ENCODE assay signal across 20 mouse cellular contexts in genomic region chr2:136896131-136896530, GRCm38 (mm10). TPM values are rescaled to one million over a fixed set of nuclear protein-coding genes. Genes with fewer than 3 reads are reported as not detected.
A peak's percentile ranks its signal among the peaks of the same experiment; 100 is the strongest.
DNase-seq lines count a peak whose midpoint lies in the region; ATAC-seq and TF ChIP-seq lines count a peak whose summit lies in the region.
"Had no signal": no experiment of that assay in that cellular context is flagged by ENCODE, and none has a peak within 500 bp of the region (broad histone marks: within the 10 kb centered on the region; RNA-seq: fewer than 3 reads in every experiment).

No protein-coding gene starts in this region.

- no peaks in the 10 kb centered on the region for H3K4me1 ChIP-seq in limb, embryonic 14.5 days (ENCODE audit: control insufficient read depth, insufficient read depth, low read length)
- H3K4me1 ChIP-seq in limb, embryonic 10.5 days = peaks cover 4% of the 10 kb centered on the region; the same call in 1 of the 2 replicates
- H3K4me1 ChIP-seq in midbrain, postnatal 0 days (ENCODE audit: insufficient read depth, low read length) = no peaks in the 10 kb centered on the region
- H3K4me1 ChIP-seq in midbrain, embryonic 13.5 days (replicated peaks) = peaks cover 14% of the 10 kb centered on the region

- DNase-seq in limb, embryonic 14.5 days (ENCODE audit: low spot score) = peak; percentile 23
- DNase-seq in limb, embryonic 10.5 days (ENCODE audit: low spot score) = no peak
- DNase-seq in midbrain, postnatal 0 days (ENCODE audit: low spot score) = peak; percentile 21
- DNase-seq in MN1 (ENCODE audit: low spot score) = peak; percentile 57
- peak; percentile 5 for DNase-seq in induced T-regulatory cell, adult 2 months (ENCODE audit: low read depth)
- no peak for DNase-seq in adrenal gland, postnatal 25 days
- no peak for DNase-seq in urinary bladder, adult 2 months (ENCODE audit: low spot score)
- DNase-seq: adrenal gland, postnatal 10 days; cerebellum, adult 18-20 months; cerebellum, adult 9-11 months; forebrain, postnatal 0 days; gastrocnemius, adult 2 months; gastrocnemius, postnatal 25 days; heart, adult 11 months; heart, postnatal 10 days; heart, postnatal 4 days had no signal

- H3K4me3 ChIP-seq in limb, embryonic 14.5 days (replicated peaks; ENCODE audit: low read length) = no peak overlapping the region
- no peak overlapping the region for H3K4me3 ChIP-seq in limb, embryonic 10.5 days
- H3K4me3 ChIP-seq in midbrain, postnatal 0 days (ENCODE audit: low read depth, low read length) = no peak overlapping the region
- H3K4me3 ChIP-seq in midbrain, embryonic 13.5 days (replicated peaks) = no peak overlapping the region
- H3K4me3 ChIP-seq: gastrocnemius, adult 2 months; heart, embryonic 10.5 days; hindbrain, embryonic 12.5 days had no signal

- no peak for TF ChIP-seq POLR2A in limb, embryonic 14.5 days (IDR thresholded peaks at IDR 0.05; ENCODE audit: borderline replicate concordance, extremely low read depth, insufficient read depth, insufficient read length)

- no peaks in the 10 kb centered on the region for H3K36me3 ChIP-seq in limb, embryonic 14.5 days (ENCODE audit: control insufficient read depth, insufficient read depth, low read length)
- H3K36me3 ChIP-seq in limb, embryonic 10.5 days = no peaks in the 10 kb centered on the region
- no peaks in the 10 kb centered on the region for H3K36me3 ChIP-seq in midbrain, postnatal 0 days (ENCODE audit: insufficient read depth, low read length)
- no peaks in the 10 kb centered on the region for H3K36me3 ChIP-seq in midbrain, embryonic 13.5 days
- H3K36me3 ChIP-seq: heart, embryonic 10.5 days; hindbrain, embryonic 12.5 days had no signal

- no peaks in the 10 kb centered on the region for H3K9me3 ChIP-seq in limb, embryonic 14.5 days (ENCODE audit: control insufficient read depth, low read length)
- no peaks in the 10 kb centered on the region for H3K9me3 ChIP-seq in limb, embryonic 10.5 days (replicated peaks)
- no peaks in the 10 kb centered on the region for H3K9me3 ChIP-seq in midbrain, postnatal 0 days (ENCODE audit: low read length)
- H3K9me3 ChIP-seq in midbrain, embryonic 13.5 days = no peaks in the 10 kb centered on the region
- H3K9me3 ChIP-seq: heart, embryonic 10.5 days; hindbrain, embryonic 12.5 days had no signal

- no peaks in the 10 kb centered on the region for H3K27me3 ChIP-seq in limb, embryonic 14.5 days (ENCODE audit: control insufficient read depth, insufficient read depth, low read length)
- no peaks in the 10 kb centered on the region for H3K27me3 ChIP-seq in limb, embryonic 10.5 days (ENCODE audit: low read depth, poor library complexity, severe bottlenecking)
- H3K27me3 ChIP-seq in midbrain, postnatal 0 days (ENCODE audit: insufficient read depth, low read length) = no peaks in the 10 kb centered on the region
- no peaks in the 10 kb centered on the region for H3K27me3 ChIP-seq in midbrain, embryonic 13.5 days
- H3K27me3 ChIP-seq: hindbrain, embryonic 12.5 days had no signal

- no peak overlapping the region for H3K4me2 ChIP-seq in limb, embryonic 14.5 days (replicated peaks; ENCODE audit: low read depth, low read length, severe bottlenecking)
- no peak overlapping the region for H3K4me2 ChIP-seq in midbrain, postnatal 0 days (ENCODE audit: low read depth, low read length, poor library complexity, severe bottlenecking)
- H3K4me2 ChIP-seq in midbrain, embryonic 13.5 days (replicated peaks) = no peak overlapping the region
- H3K4me2 ChIP-seq: hindbrain, embryonic 12.5 days had no signal

- no peak for ATAC-seq in limb, embryonic 14.5 days (ENCODE audit: low FRiP score, low read depth)
- no peak for ATAC-seq in midbrain, postnatal 0 days (ENCODE audit: low FRiP score)
- no peak for ATAC-seq in midbrain, embryonic 13.5 days
- ATAC-seq: forebrain, postnatal 0 days; hindbrain, embryonic 16.5 days had no signal

- no peak for TF ChIP-seq CTCF in midbrain, postnatal 0 days (IDR thresholded peaks at IDR 0.05)

- no peak overlapping the region for H3K27ac ChIP-seq in limb, embryonic 14.5 days (replicated peaks; ENCODE audit: low read depth, low read length)
- H3K27ac ChIP-seq in limb, embryonic 10.5 days = no peak overlapping the region
- H3K27ac ChIP-seq in midbrain, postnatal 0 days (ENCODE audit: low read depth, low read length) = no peak overlapping the region
- H3K27ac ChIP-seq in midbrain, embryonic 13.5 days = no peak overlapping the region
- H3K27ac ChIP-seq: gastrocnemius, adult 2 months; heart, embryonic 10.5 days; hindbrain, embryonic 12.5 days had no signal

- H3K9ac ChIP-seq in limb, embryonic 14.5 days (ENCODE audit: low read depth, low read length, severe bottlenecking) = no peak overlapping the region
- no peak overlapping the region for H3K9ac ChIP-seq in midbrain, postnatal 0 days (replicated peaks; ENCODE audit: low read length, poor library complexity, severe bottlenecking)
- H3K9ac ChIP-seq in midbrain, embryonic 13.5 days (replicated peaks) = no peak overlapping the region
- H3K9ac ChIP-seq: forebrain, postnatal 0 days; hindbrain, embryonic 12.5 days had no signal

- WGBS in limb, embryonic 14.5 days = 79% methylated on average over 2 of the region's 2 CpGs
- 90% methylated on average over 2 of the region's 2 CpGs for WGBS in limb, embryonic 10.5 days
- WGBS in midbrain, postnatal 0 days = 89% methylated on average over 2 of the region's 2 CpGs
- WGBS in midbrain, embryonic 13.5 days = 86% methylated on average over 2 of the region's 2 CpGs

RNA-seq across cellular contexts. Expression of gene AL731706.1, which starts 4.9 kb away (rescaled TPM):
- polyA plus RNA-seq in limb, embryonic 14.5 days (2012; rRNA removed) = 14.4 and 17.4 TPM in 2 replicates
- polyA plus RNA-seq in limb, embryonic 14.5 days (2014; fragmentation: Nextera tagmentation; extraction: Ambion mirVana) = 33.3 and 37.8 TPM in 2 replicates
- 18.9 and 21.7 TPM in 2 replicates for polyA plus RNA-seq in limb, embryonic 10.5 days (2016; fragmentation: Nextera tagmentation; extraction: Ambion mirVana)
- total RNA-seq in midbrain, postnatal 0 days (2014; rRNA removed) = 3.3 TPM in 1 of 2 replicates, not detected in the other
- polyA plus RNA-seq in midbrain, postnatal 0 days (2015; fragmentation: Nextera tagmentation; extraction: Ambion mirVana) = 12.6 and 13.0 TPM in 2 replicates
- polyA plus RNA-seq in midbrain, embryonic 13.5 days (2015; fragmentation: Nextera tagmentation; extraction: Ambion mirVana) = 20.3 and 23.2 TPM in 2 replicates
- 19.4 and 21.0 TPM in 2 replicates for total RNA-seq in adrenal gland, postnatal 25 days (2021)
- polyA plus RNA-seq in urinary bladder, adult 2 months (2012; rRNA removed) = 20.1 and 25.3 TPM in 2 replicates

RNA-seq across cellular contexts. Expression of gene Mkks, which starts 4.9 kb away (rescaled TPM):
- 9.9 and 10.7 TPM in 2 replicates for polyA plus RNA-seq in limb, embryonic 14.5 days (2012; rRNA removed)
- polyA plus RNA-seq in limb, embryonic 14.5 days (2014; fragmentation: Nextera tagmentation; extraction: Ambion mirVana) = 12.6 and 12.7 TPM in 2 replicates
- polyA plus RNA-seq in limb, embryonic 10.5 days (2016; fragmentation: Nextera tagmentation; extraction: Ambion mirVana) = 11.8 and 12.4 TPM in 2 replicates
- total RNA-seq in midbrain, postnatal 0 days (2014; rRNA removed) = 6.9 and 13.6 TPM in 2 replicates
- polyA plus RNA-seq in midbrain, postnatal 0 days (2015; fragmentation: Nextera tagmentation; extraction: Ambion mirVana) = 6.4 and 6.7 TPM in 2 replicates
- 12.0 and 13.3 TPM in 2 replicates for polyA plus RNA-seq in midbrain, embryonic 13.5 days (2015; fragmentation: Nextera tagmentation; extraction: Ambion mirVana)
- total RNA-seq in adrenal gland, postnatal 25 days (2021) = 18.8 TPM in 2 replicates
- 10.1 and 11.2 TPM in 2 replicates for polyA plus RNA-seq in urinary bladder, adult 2 months (2012; rRNA removed)

RNA-seq across cellular contexts. Expression of gene Slx4ip, which starts 5.1 kb away (rescaled TPM):
- polyA plus RNA-seq in limb, embryonic 14.5 days (2012; rRNA removed) = 3.0 and 3.4 TPM in 2 replicates
- 5.3 and 6.6 TPM in 2 replicates for polyA plus RNA-seq in limb, embryonic 14.5 days (2014; fragmentation: Nextera tagmentation; extraction: Ambion mirVana)
- polyA plus RNA-seq in limb, embryonic 10.5 days (2016; fragmentation: Nextera tagmentation; extraction: Ambion mirVana) = 6.1 and 7.4 TPM in 2 replicates
- 9.7 TPM in 2 replicates for total RNA-seq in midbrain, postnatal 0 days (2014; rRNA removed)
- 7.0 and 8.5 TPM in 2 replicates for polyA plus RNA-seq in midbrain, postnatal 0 days (2015; fragmentation: Nextera tagmentation; extraction: Ambion mirVana)
- polyA plus RNA-seq in midbrain, embryonic 13.5 days (2015; fragmentation: Nextera tagmentation; extraction: Ambion mirVana) = 16.0 and 16.3 TPM in 2 replicates
- total RNA-seq in adrenal gland, postnatal 25 days (2021) = 7.7 and 8.5 TPM in 2 replicates
- polyA plus RNA-seq in urinary bladder, adult 2 months (2012; rRNA removed) = 2.5 and 3.0 TPM in 2 replicates

RNA-seq across cellular contexts. Expression of gene AL731706.2, which starts 10.7 kb away (rescaled TPM):
- not detected in 2 replicates for polyA plus RNA-seq in limb, embryonic 14.5 days (2012; rRNA removed)
- polyA plus RNA-seq in limb, embryonic 14.5 days (2014; fragmentation: Nextera tagmentation; extraction: Ambion mirVana) = 46.1 and 52.3 TPM in 2 replicates
- 40.4 and 46.1 TPM in 2 replicates for polyA plus RNA-seq in limb, embryonic 10.5 days (2016; fragmentation: Nextera tagmentation; extraction: Ambion mirVana)
- total RNA-seq in midbrain, postnatal 0 days (2014; rRNA removed) = not detected in 2 replicates
- 4.3 and 7.9 TPM in 2 replicates for polyA plus RNA-seq in midbrain, postnatal 0 days (2015; fragmentation: Nextera tagmentation; extraction: Ambion mirVana)
- polyA plus RNA-seq in midbrain, embryonic 13.5 days (2015; fragmentation: Nextera tagmentation; extraction: Ambion mirVana) = 27.8 and 31.3 TPM in 2 replicates
- total RNA-seq in adrenal gland, postnatal 25 days (2021) = 14.1 and 20.4 TPM in 2 replicates
- polyA plus RNA-seq in urinary bladder, adult 2 months (2012; rRNA removed) = not detected in 2 replicates
- total RNA-seq: forebrain, postnatal 0 days had no signal

Comparison
In these comparisons a context has a peak if more than half of its experiments do, and no peak if none do; other contexts are left out.
1. DNase-seq: peak in limb, embryonic 14.5 days (single experiment), midbrain, postnatal 0 days (single experiment), MN1 (single experiment) and induced T-regulatory cell, adult 2 months (single experiment); none in limb, embryonic 10.5 days (single experiment), adrenal gland, postnatal 25 days (single experiment) and urinary bladder, adult 2 months (single experiment).